ENCODE assay signal across 9 mouse cellular contexts in genomic region chr2:167804493-167805227, GRCm38 (mm10).
DNase-seq lines count a peak whose midpoint lies in the region; ATAC-seq and TF ChIP-seq lines count a peak whose summit lies in the region.
"Had no signal": no experiment of that assay in that cellular context is flagged by ENCODE, and none has a peak within 500 bp of the region (broad histone marks: within the 10 kb centered on the region; RNA-seq: fewer than 3 reads in every experiment).

No protein-coding gene starts in this region.

- TF ChIP-seq EP300 in lung, postnatal 0 days (IDR thresholded peaks at IDR 0.05) = no peak

- no peak overlapping the region for H3K4me2 ChIP-seq in lung, postnatal 0 days (replicated peaks; ENCODE audit: low read depth, low read length)
- H3K4me2 ChIP-seq in forebrain, embryonic 16.5 days (ENCODE audit: low read length) = no peak overlapping the region

- no peaks in the 10 kb centered on the region for H3K27me3 ChIP-seq in lung, postnatal 0 days (replicated peaks; ENCODE audit: insufficient read depth, low read length)
- no peaks in the 10 kb centered on the region for H3K27me3 ChIP-seq in forebrain, embryonic 16.5 days (replicated peaks; ENCODE audit: control insufficient read depth, insufficient read depth, low read length)

- no peak for TF ChIP-seq POLR2A in lung, adult 2 months (IDR thresholded peaks at IDR 0.05; ENCODE audit: borderline replicate concordance, extremely low read depth, low read depth, low read length)

- no peaks in the 10 kb centered on the region for H3K36me3 ChIP-seq in lung, postnatal 0 days (ENCODE audit: insufficient read depth, low read length)
- no peaks in the 10 kb centered on the region for H3K36me3 ChIP-seq in forebrain, embryonic 16.5 days (ENCODE audit: control insufficient read depth, insufficient read depth)

- no peaks in the 10 kb centered on the region for H3K9me3 ChIP-seq in lung, postnatal 0 days (ENCODE audit: low read length)
- no peaks in the 10 kb centered on the region for H3K9me3 ChIP-seq in forebrain, embryonic 16.5 days (ENCODE audit: control insufficient read depth, low read length)

- peak; percentile 36 for DNase-seq in lung, postnatal 0 days (ENCODE audit: low spot score)
- no peak for DNase-seq in lung, adult 2 months
- peak; percentile 42 to 48 for DNase-seq in natural killer cell, adult 2 months (ENCODE audit: low spot score in 2 of 2)
- peak; percentile 56 to 72 for DNase-seq in thymus, postnatal 36 days
- no peak for DNase-seq in urinary bladder, postnatal 25 days (ENCODE audit: low spot score)
- DNase-seq in gastrocnemius, adult 8-10 months (ENCODE audit: low spot score in 2 of 2) = no peak
- DNase-seq: embryo, embryonic 11 days had no signal

- H3K4me3 ChIP-seq in lung, postnatal 0 days (ENCODE audit: low read depth, low read length) = no peak overlapping the region
- H3K4me3 ChIP-seq in lung, adult 2 months (replicated peaks; ENCODE audit: extremely low read depth, low read depth, low read length) = no peak overlapping the region
- H3K4me3 ChIP-seq in forebrain, embryonic 16.5 days (replicated peaks; ENCODE audit: low read length) = no peak overlapping the region

- peak overlapping the region; percentile 33; the same call in 1 of the 2 replicates for H3K27ac ChIP-seq in lung, postnatal 0 days (ENCODE audit: low read length)
- no peak overlapping the region for H3K27ac ChIP-seq in forebrain, embryonic 16.5 days (ENCODE audit: low read length)

- peaks cover 11% of the 10 kb centered on the region; the same call in 1 of the 2 replicates for H3K4me1 ChIP-seq in lung, postnatal 0 days (ENCODE audit: insufficient read depth, low read depth, low read length)
- 0 out of 2 replicates have a peak, but pooled peaks cover 3% of the 10 kb centered on the region for H3K4me1 ChIP-seq in lung, adult 2 months (ENCODE audit: control insufficient read depth, insufficient read depth, low read length)
- H3K4me1 ChIP-seq in forebrain, embryonic 16.5 days (replicated peaks; ENCODE audit: control insufficient read depth, insufficient read depth, low read length) = no peaks in the 10 kb centered on the region

- no peak overlapping the region for H3K9ac ChIP-seq in lung, postnatal 0 days (replicated peaks; ENCODE audit: low read depth)
- no peak overlapping the region for H3K9ac ChIP-seq in forebrain, embryonic 16.5 days (replicated peaks; ENCODE audit: low read depth, low read length)

- TF ChIP-seq CTCF in lung, postnatal 0 days (IDR thresholded peaks at IDR 0.05) = no peak
- no peak for TF ChIP-seq CTCF in lung, adult 2 months (IDR thresholded peaks at IDR 0.05; ENCODE audit: insufficient read depth, low read length)

- ATAC-seq in lung, postnatal 0 days = no peak
- peak; percentile 42 for ATAC-seq in inflammation-experienced regulatory T-cells, adult 6 months
- no peak for ATAC-seq in forebrain, embryonic 16.5 days

- WGBS in lung, postnatal 0 days = 41% methylated on average over 18 of the region's 18 CpGs
- WGBS in lung, adult 2 months = 42% methylated on average over 18 of the region's 18 CpGs
- 75% methylated on average over 18 of the region's 18 CpGs for WGBS in forebrain, embryonic 16.5 days

Comparison
In these comparisons a context has a peak if more than half of its experiments do, and no peak if none do; other contexts are left out.
1. DNase-seq: peak in lung, postnatal 0 days (single experiment), natural killer cell, adult 2 months (2 of 2) and thymus, postnatal 36 days (2 of 2); none in lung, adult 2 months (single experiment), urinary bladder, postnatal 25 days (single experiment) and gastrocnemius, adult 8-10 months (0 of 2).